Mouse (Mus musculus) ES-E14 (cell line): Measurements from ENCODE around the gene Ttc3.

Experiments
- CHD2 ChIP-seq: IDR thresholded peaks from 2 replicates; pipeline ENCODE4 v1.6.1; 2014; ENCODE audit warnings: mild to moderate bottlenecking, low read depth, low read length, inconsistent platforms
- ZC3H11A ChIP-seq: IDR thresholded peaks from 2 replicates; pipeline ENCODE4 v1.6.1; 2012; ENCODE audit warnings: low read depth, mild to moderate bottlenecking, inconsistent platforms, low read length, borderline replicate concordance

- no peak for TF ChIP-seq CHD2
- no peak for TF ChIP-seq ZC3H11A
Observed at GRCm38 (mm10) chr16:94473086-94473822, 102.8 kb downstream of the Ttc3 start.
